Mouse (Mus musculus): Measurements from ENCODE around the gene Rab6b.
A peak's percentile ranks its signal among the peaks of the same experiment; 100 is the strongest.

Gene Rab6b

GRCm38 (mm10) chr9:103111621-103112470 is at the start of gene Rab6b:
Gene Rab6b, plus strand, starts transcription at chr9:103111787.
- peak; percentile 58 for DNase-seq (ENCODE audit: low spot score)

GRCm38 (mm10) chr9:103063591-103063990 is 48.0 kb upstream of the Rab6b start:
- DNase-seq (ENCODE audit: low spot score) = no peak

GRCm38 (mm10) chr9:103066845-103067244 is 44.7 kb upstream of the Rab6b start:
- DNase-seq (ENCODE audit: low spot score) = no peak

GRCm38 (mm10) chr9:103067651-103068050 is 43.9 kb upstream of the Rab6b start:
- no peak for DNase-seq (ENCODE audit: low spot score)

- no peak for DNase-seq (ENCODE audit: low spot score)
Observed at GRCm38 (mm10) chr9:103068769-103069168, 42.8 kb upstream of the Rab6b start.

GRCm38 (mm10) chr9:103071541-103072203 is 39.9 kb upstream of the Rab6b start:
- no peak for DNase-seq (ENCODE audit: low spot score)

GRCm38 (mm10) chr9:103072204-103072599 is 39.4 kb upstream of the Rab6b start:
- DNase-seq (ENCODE audit: low spot score) = no peak

- no peak for DNase-seq (ENCODE audit: low spot score)
Observed at GRCm38 (mm10) chr9:103072926-103073515, 38.6 kb upstream of the Rab6b start.

- no peak for DNase-seq (ENCODE audit: low spot score)
Observed at GRCm38 (mm10) chr9:103076836-103077531, 34.6 kb upstream of the Rab6b start.

- DNase-seq (ENCODE audit: low spot score) = no peak
Observed at GRCm38 (mm10) chr9:103078194-103078691, 33.3 kb upstream of the Rab6b start.

- no peak for DNase-seq (ENCODE audit: low spot score)
Observed at GRCm38 (mm10) chr9:103080211-103080610, 31.4 kb upstream of the Rab6b start.

- DNase-seq (ENCODE audit: low spot score) = no peak
Observed at GRCm38 (mm10) chr9:103082246-103082975, 29.2 kb upstream of the Rab6b start.

- DNase-seq (ENCODE audit: low spot score) = no peak
Observed at GRCm38 (mm10) chr9:103083405-103083804, 28.2 kb upstream of the Rab6b start.

- DNase-seq (ENCODE audit: low spot score) = no peak
Observed at GRCm38 (mm10) chr9:103086736-103087135, 24.9 kb upstream of the Rab6b start.

- DNase-seq (ENCODE audit: low spot score) = no peak
Observed at GRCm38 (mm10) chr9:103087301-103087700, 24.3 kb upstream of the Rab6b start.

- no peak for DNase-seq (ENCODE audit: low spot score)
Observed at GRCm38 (mm10) chr9:103088661-103089060, 22.9 kb upstream of the Rab6b start.

- peak; percentile 83 for DNase-seq (ENCODE audit: low spot score)
Observed at GRCm38 (mm10) chr9:103090116-103090875, 21.3 kb upstream of the Rab6b start.

- peak; percentile 27 for DNase-seq (ENCODE audit: low spot score)
Observed at GRCm38 (mm10) chr9:103091039-103091883, 20.3 kb upstream of the Rab6b start.

- DNase-seq (ENCODE audit: low spot score) = peak; percentile 78
Observed at GRCm38 (mm10) chr9:103092248-103092647, 19.3 kb upstream of the Rab6b start.

- no peak for DNase-seq (ENCODE audit: low spot score)
Observed at GRCm38 (mm10) chr9:103093681-103094080, 17.9 kb upstream of the Rab6b start.

All from yolk sac, embryonic 10.5 days (tissue).